Mouse (Mus musculus) left cerebral cortex, postnatal 36 days (tissue): ENCODE measurements at regions not wholly inside any gene's neighbourhood (a gene's known extent, or its start where the extent isn't known, plus 50 kb on each side); places are given as distances from the start of the nearest gene placed in this dataset.

Source experiments
- DNase-seq, 2 experiments: peaks; one replicate each; pipeline ENCODE4 v3.0.0; 2021 to 2022; ENCODE audit warnings: low spot score in 2 of 2, mixed read lengths in 1 of 2
- intact Hi-C: fragments of 180-260 bp; cut with DNase I; formaldehyde crosslinking; loops from one replicate; pipeline ENCODE4 v1.15.1; 2025

DNA sequence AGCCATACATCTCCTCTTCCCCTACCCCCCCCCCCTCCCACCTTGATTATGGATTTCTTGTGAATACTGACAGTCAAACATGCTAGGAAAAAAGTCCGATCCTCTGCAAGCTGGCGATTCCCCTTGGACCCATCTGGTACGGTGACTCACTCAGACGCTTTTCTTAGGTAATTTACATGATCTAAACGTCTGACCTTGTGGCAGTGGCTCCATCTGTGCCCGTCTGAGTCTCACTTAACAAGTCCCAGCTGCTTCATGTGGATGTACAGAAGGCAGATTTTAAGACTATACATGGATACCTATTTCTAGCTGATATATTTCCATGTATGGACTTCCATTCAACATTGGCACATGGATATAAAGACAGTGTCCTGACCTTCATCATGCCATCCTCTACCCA, 481.0 kb downstream of the Lipi start:
- intact Hi-C loops, result no loop called here
- DNase-seq, result peak in 1 of 2 experiments; percentile 12

DNA sequence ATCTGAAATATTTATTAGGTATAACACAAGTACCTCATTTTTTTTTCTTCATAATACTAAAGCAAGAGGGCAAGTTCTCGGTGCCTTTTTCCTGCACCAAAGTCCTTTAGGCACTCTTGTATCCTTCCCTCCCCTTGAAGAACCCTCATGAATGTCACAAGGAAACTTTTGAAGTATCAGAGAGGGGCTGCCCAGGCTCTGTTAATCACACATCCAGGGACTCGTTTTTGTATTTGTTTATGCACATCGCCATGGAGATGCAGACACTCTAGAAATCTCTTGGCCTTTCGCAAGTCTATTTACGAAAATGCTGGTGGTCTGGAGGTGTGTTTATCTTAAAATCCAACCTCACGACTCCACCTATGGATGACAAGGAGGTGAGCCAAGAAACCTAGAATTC, 492.7 kb downstream of the Lipi start:
- no peak for DNase-seq
- intact Hi-C loops, result loop anchor here (5.0 kb wide), 1 partner anchor 236 kb away; no protein-coding TSS in a partner anchor

DNA sequence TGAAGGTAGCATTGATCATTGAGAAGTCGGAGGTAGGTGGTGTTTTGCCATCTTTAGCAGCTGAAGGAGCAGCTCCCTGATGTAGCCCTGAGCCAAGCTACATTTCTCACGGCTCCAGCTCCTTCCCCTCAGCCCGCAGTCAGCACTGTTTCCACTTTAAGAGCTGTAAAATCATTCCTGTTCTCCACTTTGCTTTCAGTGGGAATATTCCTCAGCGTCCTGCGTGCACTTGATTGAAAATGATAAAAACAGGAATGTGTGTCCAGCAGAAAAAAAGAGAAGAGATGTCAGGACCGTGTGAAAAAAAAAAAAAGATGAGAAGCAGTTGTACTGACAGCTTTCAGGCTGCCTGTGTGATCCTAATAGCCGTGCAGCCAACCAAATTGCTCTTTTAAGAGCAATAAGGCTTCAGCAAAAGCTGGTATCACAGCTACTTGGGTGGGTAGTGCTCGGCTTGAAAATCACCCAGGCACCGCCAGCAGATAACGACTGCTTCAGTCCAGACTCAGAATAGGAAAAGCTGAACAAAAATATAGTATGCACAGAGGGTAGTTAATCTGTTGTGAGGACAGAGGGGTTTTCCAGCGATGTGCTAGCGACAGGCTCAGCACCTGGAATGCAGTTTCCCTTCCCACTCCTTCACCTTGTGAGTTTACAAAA, 493.3 kb downstream of the Lipi start:
- intact Hi-C loops, result loop anchor here (5.0 kb wide), 1 partner anchor 235 kb away; no protein-coding TSS in a partner anchor

DNA sequence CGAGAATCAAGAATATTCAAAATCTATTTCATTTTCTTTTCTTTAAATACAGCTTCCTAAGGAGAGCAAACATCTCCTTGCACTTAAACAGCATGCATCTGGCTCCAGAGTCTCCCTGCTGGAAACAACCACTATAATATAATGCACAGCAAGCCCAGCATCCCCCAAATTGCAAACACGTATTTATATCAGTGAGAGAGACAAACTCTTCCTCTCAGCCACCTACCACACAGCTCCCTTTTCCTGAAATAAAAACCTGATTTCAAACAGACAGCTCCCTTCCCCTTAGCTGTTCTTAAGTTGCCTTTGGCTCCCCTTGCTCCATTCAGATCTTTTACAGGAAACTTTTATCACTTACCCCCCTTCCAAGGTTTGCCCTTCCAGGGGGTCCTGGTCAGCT, 493.9 kb downstream of the Lipi start:
- intact Hi-C loops, result loop anchor here (5.0 kb wide), 1 partner anchor 235 kb away; no protein-coding TSS in a partner anchor

More for the DNA sequence above, 493.3 kb downstream of the Lipi start:
- peak; percentile 33 for DNase-seq

DNA sequence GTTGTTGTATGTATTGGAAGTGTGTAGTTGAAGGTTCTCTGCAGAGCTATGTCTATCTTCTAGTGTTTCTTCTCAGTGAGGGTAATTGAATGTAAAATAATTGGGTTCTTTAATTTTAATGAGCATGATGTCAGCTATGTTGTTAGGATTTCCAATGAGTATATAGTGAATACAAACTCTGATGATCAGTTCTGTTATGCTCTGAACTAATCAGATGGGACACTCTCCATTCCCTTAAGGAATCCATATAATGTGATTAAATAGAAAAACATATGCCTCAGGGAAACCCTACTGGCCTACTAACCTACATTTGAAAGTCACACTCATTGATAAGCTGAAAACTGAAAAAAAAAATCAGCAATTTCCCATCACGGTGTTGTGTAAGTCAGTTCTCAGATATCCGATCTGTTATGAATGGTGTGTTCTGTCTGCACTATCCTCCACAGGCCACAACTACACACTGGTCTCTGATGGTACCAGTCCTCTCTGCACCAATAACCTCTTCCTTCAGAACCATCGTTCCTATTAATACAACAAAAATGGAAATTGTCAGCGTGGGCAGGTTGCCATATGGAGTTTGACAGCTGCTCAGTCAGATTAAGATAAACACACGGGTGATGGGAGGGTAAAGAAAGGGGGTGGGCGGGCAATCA, 496.4 kb downstream of the Lipi start:
- peak; percentile 13 to 26 for DNase-seq
- intact Hi-C loops, result loop anchor here (5.0 kb wide), 1 partner anchor 232 kb away; no protein-coding TSS in a partner anchor

More for the DNA sequence above, 493.9 kb downstream of the Lipi start:
- DNase-seq, result peak; percentile 24 to 36

DNA sequence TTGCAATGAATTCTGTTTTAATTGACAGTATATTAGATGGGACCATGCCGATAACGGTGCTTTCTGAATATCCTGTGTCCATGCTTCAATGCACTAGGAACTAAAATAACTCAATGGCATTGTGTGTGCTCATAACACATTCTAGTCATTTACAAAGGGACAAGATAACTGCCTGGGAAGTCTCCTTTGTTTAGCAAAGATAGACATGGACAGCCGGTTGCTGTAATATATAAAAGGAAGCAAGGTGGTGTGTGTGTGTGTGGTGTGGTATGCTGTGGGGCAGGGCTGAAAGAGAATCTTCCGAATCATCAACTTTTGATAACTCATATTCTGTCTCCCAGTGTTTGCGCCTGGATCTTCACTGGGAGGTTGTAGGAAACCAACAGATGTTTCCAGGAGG, 497.2 kb downstream of the Lipi start:
- intact Hi-C loops, result no loop called here
- no peak for DNase-seq

DNA sequence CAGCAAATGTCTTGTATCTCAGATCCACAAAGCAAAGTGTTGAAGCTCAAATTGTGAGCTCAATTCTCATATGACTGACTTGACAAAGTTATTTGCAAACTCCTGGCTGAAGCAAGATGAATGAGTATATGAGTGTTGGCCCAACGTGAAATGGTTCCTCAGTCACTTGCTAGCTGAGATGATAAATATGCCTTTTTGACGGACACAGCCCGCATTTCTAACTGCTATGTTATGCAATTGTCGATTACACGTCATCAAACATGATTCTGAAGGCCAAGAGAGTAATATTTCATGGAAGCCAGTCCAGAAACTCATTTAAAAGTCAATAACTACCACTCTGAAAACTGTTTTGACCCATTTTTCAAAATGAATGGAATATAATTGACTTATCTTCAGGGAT, 520.6 kb downstream of the Lipi start:
- intact Hi-C loops, result no loop called here

DNA sequence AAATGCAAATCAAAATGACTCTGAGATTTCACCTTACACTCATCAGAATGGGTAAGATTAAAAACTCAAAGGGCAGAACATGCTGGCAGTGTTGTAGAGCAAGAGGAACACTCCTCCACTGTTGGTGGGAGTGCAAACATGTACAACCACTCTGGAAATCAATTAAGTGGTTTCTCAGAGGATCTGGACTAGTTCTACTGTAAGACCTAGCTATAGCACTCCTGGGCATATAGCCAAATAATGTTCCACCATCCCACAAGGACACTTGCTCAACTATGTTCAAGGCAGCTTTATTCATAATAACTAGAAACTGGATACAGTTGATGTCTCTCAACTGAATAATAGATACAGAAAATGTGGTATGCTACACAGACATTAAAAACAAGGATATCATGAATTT, 532.9 kb downstream of the Lipi start:
- DNase-seq, result no peak
- intact Hi-C loops, result no loop called here

More for the DNA sequence above, 520.6 kb downstream of the Lipi start:
- DNase-seq, result no peak

DNA sequence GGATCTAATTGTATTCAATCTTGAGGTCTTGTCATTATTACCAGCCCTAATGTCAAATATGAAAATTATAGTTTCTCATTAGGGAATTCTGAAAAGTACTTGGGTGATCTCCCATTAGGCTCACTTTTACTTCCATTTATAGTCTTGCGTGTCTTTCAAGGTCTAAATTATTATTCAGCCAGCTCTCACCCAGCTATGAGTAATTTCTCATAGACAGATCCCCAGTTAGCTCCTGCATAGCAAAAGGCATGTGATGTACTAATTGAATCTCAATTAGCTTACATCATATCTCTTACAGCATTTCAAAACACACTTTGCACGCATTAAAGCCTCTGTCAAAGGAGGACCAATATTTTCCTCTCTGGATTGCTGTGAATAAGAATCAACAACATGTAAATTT, 539.9 kb downstream of the Lipi start:
- intact Hi-C loops, result no loop called here
- DNase-seq, result no peak
